Mouse (Mus musculus) stomach, postnatal 0 days (tissue): Measurements from ENCODE around the gene Ptcd1. TPM values are rescaled to one million over a fixed set of nuclear protein-coding genes. Genes with fewer than 3 reads are reported as not detected.

Experiments used
- ATAC-seq: fragments of 200-750 bp; cut with Nextera tagmentation; 2 replicates; pipeline ENCODE4 v1.8.0; 2017; ENCODE audit not compliant: low FRiP score, low TSS enrichment
- DNase-seq: peaks from one replicate; pipeline ENCODE4 v3.0.0-alpha.2; 2016; ENCODE audit warnings: low spot score
- H3K27ac ChIP-seq: fragments of 300-500 bp; sonication (generic); replicated peaks from 2 replicates; pipeline ENCODE4 v1.5.1; 2014; ENCODE audit warnings: mild to moderate bottlenecking, control low read depth
- H3K27me3 ChIP-seq: fragments of 300-500 bp; sonication (generic); 2 replicates; pipeline ENCODE4 v1.6.1; 2014; ENCODE audit warnings: low read length; ENCODE audit not compliant: control insufficient read depth, insufficient read depth
- H3K36me3 ChIP-seq: fragments of 300-500 bp; sonication (generic); 2 replicates; pipeline ENCODE4 v1.6.1; 2014; ENCODE audit warnings: low read length, mixed read lengths; ENCODE audit not compliant: control insufficient read depth, insufficient read depth
- H3K4me1 ChIP-seq: fragments of 300-500 bp; sonication (generic); replicated peaks from 2 replicates; pipeline ENCODE4 v1.6.1; 2014; ENCODE audit warnings: antibody characterized with exemption; ENCODE audit not compliant: control insufficient read depth, insufficient read depth
- H3K4me2 ChIP-seq: fragments of 300-500 bp; sonication (generic); replicated peaks from 2 replicates; pipeline ENCODE4 v1.6.1; 2014; ENCODE audit warnings: low read depth, mild to moderate bottlenecking, control low read depth, moderate library complexity
- H3K4me3 ChIP-seq: fragments of 300-500 bp; sonication (generic); 2 replicates; pipeline ENCODE4 v1.5.1; 2014; ENCODE audit warnings: low read depth, low read length, control low read depth
- H3K9ac ChIP-seq: fragments of 300-500 bp; sonication (generic); 2 replicates; pipeline ENCODE4 v1.6.1; 2014; ENCODE audit warnings: mild to moderate bottlenecking, low read length, control low read depth, mixed read lengths
- H3K9me3 ChIP-seq: fragments of 300-500 bp; sonication (generic); 2 replicates; pipeline ENCODE4 v1.6.1; 2016; ENCODE audit warnings: low read length; ENCODE audit not compliant: control insufficient read depth
- CTCF ChIP-seq: IDR thresholded peaks from 2 replicates; pipeline ENCODE4 v1.5.1; 2016; ENCODE audit warnings: antibody characterized with exemption, low read depth, mild to moderate bottlenecking, moderate library complexity
- EP300 ChIP-seq: optimal IDR thresholded peaks from 2 replicates; pipeline ENCODE3; 2016; ENCODE audit warnings: antibody characterized with exemption
- WGBS: fragments of 180-500 bp; shearing (Covaris S2); extraction: QIAGEN DNeasy Blood & Tissue Kit; methylation state at CpG from one replicate; pipeline ENCODE4 v1.1.7; 2014; 5-methylcytosine and 5-hydroxymethylcytosine counted together
- polyA plus RNA-seq: library from polyadenylated mRNA; unstranded; fragments of >200 nt; fragmentation: Nextera tagmentation; extraction: Ambion mirVana; gene quantifications from 2 replicates; pipeline ENCODE4 v1.2.1, GENCODE M21; 2015

The Ptcd1 gene
- polyA plus RNA-seq, 1 experiment from 2014 or later: 8.3 TPM

DNA sequence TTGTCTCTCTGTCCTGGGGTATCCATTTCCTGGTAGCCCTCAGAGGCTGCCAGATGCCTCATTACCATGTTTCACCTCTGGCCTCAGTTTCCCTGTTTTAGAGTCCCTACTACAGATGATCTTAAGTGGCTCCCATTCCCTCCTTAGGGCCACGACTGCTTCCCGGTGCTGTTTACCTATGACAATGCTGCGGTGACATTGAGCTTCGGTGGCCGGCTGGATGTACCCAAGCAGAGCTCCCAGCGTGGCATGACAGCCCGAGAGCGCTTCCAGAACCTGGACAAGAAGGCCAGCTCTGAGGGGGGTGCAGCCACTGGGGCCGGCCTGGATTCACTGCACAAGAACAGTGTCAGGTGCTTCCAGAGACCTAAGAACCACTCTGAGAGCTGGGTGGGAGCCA is 40.3 kb downstream of the Ptcd1 start:
- whole genome bisulfite sequencing: 90% methylated on average over 9 of the region's 9 CpGs
- peaks cover 40% of the 10 kb centered on the region for H3K36me3 ChIP-seq

DNA sequence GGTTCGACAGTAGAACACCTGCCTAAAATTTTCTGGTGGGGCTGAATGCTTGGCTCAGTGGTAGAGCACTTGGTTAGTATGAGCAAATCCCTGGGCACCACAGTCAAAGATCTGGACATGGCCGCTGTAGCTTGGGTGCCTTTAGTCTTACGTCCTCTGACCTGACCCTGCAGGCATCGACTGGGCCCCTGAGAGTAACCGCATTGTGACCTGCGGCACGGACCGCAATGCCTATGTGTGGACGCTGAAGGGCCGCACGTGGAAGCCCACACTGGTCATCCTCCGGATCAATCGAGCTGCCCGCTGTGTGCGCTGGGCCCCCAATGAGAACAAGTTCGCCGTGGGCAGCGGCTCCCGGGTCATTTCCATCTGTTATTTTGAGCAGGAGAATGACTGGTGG is 43.5 kb downstream of the Ptcd1 start:
- DNase-seq (no peak), ATAC-seq (no peak)
- 92% methylated on average over 19 of the region's 19 CpGs for WGBS
- Histone ChIP-seq H3K36me3 (peaks cover 26% of the 10 kb centered on the region), H3K4me1 (no peaks in the 10 kb centered on the region), H3K4me3 (no peak overlapping the region), H3K9me3 (no peaks in the 10 kb centered on the region), H3K27ac (no peak overlapping the region), H3K4me2 (no peak overlapping the region), H3K9ac (no peak overlapping the region), H3K27me3 (no peaks in the 10 kb centered on the region)
- no peak for TF ChIP-seq CTCF

More for the DNA sequence above, 40.3 kb downstream of the Ptcd1 start:
- no peak overlapping the region for H3K9ac ChIP-seq
- H3K9me3 ChIP-seq: no peaks in the 10 kb centered on the region
- no peaks in the 10 kb centered on the region for H3K27me3 ChIP-seq
- ATAC-seq: no peak
- H3K27ac ChIP-seq: no peak overlapping the region
- DNase-seq: no peak
- H3K4me1 ChIP-seq: no peaks in the 10 kb centered on the region
- no peak overlapping the region for H3K4me3 ChIP-seq
- no peak overlapping the region for H3K4me2 ChIP-seq
- TF ChIP-seq EP300 (no peak), CTCF (no peak)

DNA sequence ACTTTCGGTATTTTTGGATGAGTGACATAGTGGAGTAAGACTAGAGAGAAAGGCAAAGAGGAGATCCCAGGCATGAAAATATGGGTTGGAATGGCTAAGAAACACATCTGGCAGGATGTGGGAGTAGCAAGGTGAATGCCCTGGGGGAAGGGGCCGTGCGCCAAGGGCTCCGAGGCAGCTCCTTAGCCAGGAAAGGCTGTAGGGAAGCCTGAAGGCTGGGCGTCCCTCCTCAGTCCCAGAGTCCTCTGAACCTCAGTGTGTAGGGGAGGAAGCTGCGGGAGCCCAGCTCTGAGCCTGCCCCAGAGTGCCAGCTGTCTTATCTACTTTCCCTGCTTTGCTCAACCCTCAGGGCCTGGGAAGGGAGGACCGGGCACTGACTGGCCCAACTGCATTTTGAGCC is 46.0 kb downstream of the Ptcd1 start:
- no peak overlapping the region for H3K9ac ChIP-seq
- no peaks in the 10 kb centered on the region for H3K27me3 ChIP-seq
- ATAC-seq (no peak), DNase-seq (no peak)
- 69% methylated on average over 7 of the region's 7 CpGs for WGBS
- no peaks in the 10 kb centered on the region for H3K9me3 ChIP-seq
- H3K4me2 ChIP-seq: no peak overlapping the region
- H3K4me3 ChIP-seq: no peak overlapping the region
- H3K4me1 ChIP-seq: peaks cover 2% of the 10 kb centered on the region; the same call in 1 of the 2 replicates
- TF ChIP-seq EP300 (no peak), CTCF (no peak)
- no peak overlapping the region for H3K27ac ChIP-seq
- H3K36me3 ChIP-seq: peaks cover 14% of the 10 kb centered on the region

DNA sequence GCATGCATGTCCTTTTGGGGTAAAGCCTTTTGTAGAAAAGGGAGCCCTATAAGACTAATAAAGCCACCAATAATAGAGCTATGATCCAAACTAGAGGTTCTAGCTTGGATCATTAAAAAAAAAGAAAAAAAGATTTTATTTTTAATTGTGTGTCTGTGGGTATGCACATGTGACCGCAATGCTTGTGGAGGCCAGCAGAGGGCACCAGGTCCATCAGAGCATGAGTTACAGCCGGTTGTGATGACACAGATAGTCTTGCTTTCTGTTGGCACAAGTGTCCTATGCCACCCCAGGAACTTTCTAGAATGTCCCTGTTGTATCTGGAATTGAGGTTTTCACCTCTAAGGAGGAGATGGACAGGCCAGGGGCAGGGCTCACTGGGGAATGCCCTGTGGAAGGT is 47.5 kb downstream of the Ptcd1 start:
- Histone ChIP-seq H3K4me1 (peaks cover 2% of the 10 kb centered on the region; the same call in 1 of the 2 replicates), H3K36me3 (peaks cover 14% of the 10 kb centered on the region), H3K9me3 (no peaks in the 10 kb centered on the region), H3K27ac (no peak overlapping the region), H3K9ac (no peak overlapping the region), H3K27me3 (no peaks in the 10 kb centered on the region), H3K4me3 (no peak overlapping the region), H3K4me2 (no peak overlapping the region)
- 89% methylated on average over 2 of the region's 2 CpGs for WGBS
- no peak for DNase-seq
- peak; percentile 64 for TF ChIP-seq CTCF
- no peak for TF ChIP-seq EP300
- no peak for ATAC-seq

DNA sequence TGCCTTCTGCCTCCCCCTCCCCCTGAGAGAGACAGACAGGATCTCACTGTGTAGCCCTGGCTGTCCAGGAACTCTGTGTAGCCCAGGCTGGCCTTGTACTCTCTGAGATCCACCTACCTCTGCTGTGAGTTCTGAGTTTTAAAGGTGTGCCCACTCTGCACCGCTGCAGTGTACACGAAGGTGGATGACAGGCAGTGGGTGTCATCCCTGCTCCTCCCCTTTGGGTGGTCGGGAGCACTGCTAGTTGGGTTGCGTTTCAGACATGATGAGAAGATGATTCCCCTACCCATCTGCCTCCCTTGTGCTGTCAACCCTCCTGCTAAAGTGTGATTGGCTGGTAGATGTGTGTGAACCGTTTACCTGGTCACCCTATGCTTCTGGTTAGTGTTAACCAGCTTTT is 48.4 kb downstream of the Ptcd1 start:
- H3K9me3 ChIP-seq: no peaks in the 10 kb centered on the region
- no peak overlapping the region for H3K27ac ChIP-seq
- H3K4me1 ChIP-seq: peaks cover 2% of the 10 kb centered on the region; the same call in 1 of the 2 replicates
- no peak overlapping the region for H3K4me3 ChIP-seq
- no peak overlapping the region for H3K4me2 ChIP-seq
- no peak overlapping the region for H3K9ac ChIP-seq
- H3K27me3 ChIP-seq: no peaks in the 10 kb centered on the region
- TF ChIP-seq EP300 (no peak), CTCF (no peak)
- DNase-seq: no peak
- H3K36me3 ChIP-seq: peaks cover 14% of the 10 kb centered on the region
- whole genome bisulfite sequencing: 91% methylated on average over 5 of the region's 5 CpGs
- no peak for ATAC-seq

DNA sequence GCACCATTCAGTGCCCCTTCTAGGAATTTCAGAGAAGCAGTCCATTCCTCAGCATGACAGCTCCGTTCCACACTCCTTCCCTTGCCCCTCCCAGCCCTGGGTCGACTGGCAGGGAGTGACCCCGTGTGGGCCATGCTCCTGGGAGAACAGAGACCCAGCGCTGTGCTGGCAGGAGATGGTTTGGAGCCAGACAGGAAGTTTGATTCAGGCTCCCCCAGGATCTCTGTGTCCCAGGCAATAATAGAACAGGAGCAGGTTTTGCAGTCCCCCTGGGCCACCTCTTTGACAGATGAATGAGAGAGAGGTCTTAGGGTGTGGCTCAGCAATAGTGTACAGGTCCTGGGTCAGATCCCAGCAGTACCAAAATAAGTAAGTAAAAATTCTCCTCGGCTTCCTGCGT is 48.9 kb downstream of the Ptcd1 start:
- ATAC-seq (no peak), DNase-seq (no peak)
- Histone ChIP-seq H3K27me3 (no peaks in the 10 kb centered on the region), H3K4me1 (peaks cover 2% of the 10 kb centered on the region; the same call in 1 of the 2 replicates), H3K9me3 (no peaks in the 10 kb centered on the region), H3K4me2 (no peak overlapping the region), H3K4me3 (no peak overlapping the region), H3K9ac (no peak overlapping the region), H3K36me3 (peaks cover 12% of the 10 kb centered on the region), H3K27ac (no peak overlapping the region)
- no peak for TF ChIP-seq EP300
- TF ChIP-seq CTCF: no peak
- WGBS: 42% methylated on average over 6 of the region's 6 CpGs
